Mouse (Mus musculus) stomach, embryonic 14.5 days (tissue): ENCODE measurements around the gene Nfix. TPM values are rescaled to one million over a fixed set of nuclear protein-coding genes. Genes with fewer than 3 reads are reported as not detected.

Experiments
- ATAC-seq: fragments of 200-750 bp; cut with Nextera tagmentation; 2 replicates; pipeline ENCODE4 v1.8.0; 2017; ENCODE audit warnings: low read depth, moderate TSS enrichment; ENCODE audit not compliant: insufficient number of reproducible peaks, insufficient read depth, low FRiP score
- H3K27ac ChIP-seq: fragments of 300-500 bp; sonication (generic); 2 replicates; pipeline ENCODE4 v1.5.1; 2014; ENCODE audit warnings: mild to moderate bottlenecking, low read length, moderate library complexity, mixed read lengths
- H3K27me3 ChIP-seq: fragments of 300-500 bp; sonication (generic); 2 replicates; pipeline ENCODE4 v1.6.1; 2014; ENCODE audit warnings: low read length, control low read depth, mixed read lengths; ENCODE audit not compliant: control insufficient read depth, insufficient read depth
- H3K36me3 ChIP-seq: fragments of 300-500 bp; sonication (generic); 2 replicates; pipeline ENCODE4 v1.6.1; 2014; ENCODE audit warnings: mild to moderate bottlenecking, control low read depth, low read length, moderate library complexity, mixed read lengths; ENCODE audit not compliant: control insufficient read depth, insufficient read depth
- H3K4me1 ChIP-seq: fragments of 300-500 bp; sonication (generic); 2 replicates; pipeline ENCODE4 v1.6.1; 2014; ENCODE audit warnings: low read length, control low read depth, mixed read lengths; ENCODE audit not compliant: control insufficient read depth, insufficient read depth
- H3K4me2 ChIP-seq: fragments of 300-500 bp; sonication (generic); replicated peaks from 2 replicates; pipeline ENCODE4 v1.6.1; 2014; ENCODE audit warnings: low read depth, low read length, control low read depth
- H3K4me3 ChIP-seq: fragments of 300-500 bp; sonication (generic); 2 replicates; pipeline ENCODE4 v1.5.1; 2014; ENCODE audit warnings: low read depth, low read length, control low read depth
- H3K9ac ChIP-seq: fragments of 300-500 bp; sonication (generic); replicated peaks from 2 replicates; pipeline ENCODE4 v1.6.1; 2014; ENCODE audit warnings: low read depth, mild to moderate bottlenecking, control low read depth, low read length, moderate library complexity, mixed read lengths
- H3K9me3 ChIP-seq: fragments of 300-500 bp; sonication (generic); 2 replicates; pipeline ENCODE4 v1.6.1; 2016; ENCODE audit warnings: low read depth, low read length, control low read depth; ENCODE audit not compliant: control insufficient read depth
- WGBS: fragments of 180-500 bp; shearing (Covaris S2); extraction: QIAGEN DNeasy Blood & Tissue Kit; methylation state at CpG from one replicate; pipeline ENCODE4 v1.1.7; 2014; 5-methylcytosine and 5-hydroxymethylcytosine counted together
- polyA plus RNA-seq: library from polyadenylated mRNA; unstranded; fragments of >200 nt; fragmentation: Nextera tagmentation; extraction: Ambion mirVana; gene quantifications from 2 replicates; pipeline ENCODE4 v1.2.1, GENCODE M21; 2014

Nfix gene
- polyA plus RNA-seq, 1 experiment from 2014 or later: 37.8 TPM

- ATAC-seq: no peak
- no peaks in the 10 kb centered on the region for H3K9me3 ChIP-seq
- H3K27me3 ChIP-seq: peaks cover 77% of the 10 kb centered on the region
- H3K4me1 ChIP-seq: peaks cover 45% of the 10 kb centered on the region
- no peak overlapping the region for H3K4me3 ChIP-seq
- WGBS: 35% methylated on average over 10 of the region's 10 CpGs
- no peak overlapping the region for H3K27ac ChIP-seq
- no peaks in the 10 kb centered on the region; the same call in 1 of the 2 replicates for H3K36me3 ChIP-seq
- H3K9ac ChIP-seq: no peak overlapping the region
- no peak overlapping the region for H3K4me2 ChIP-seq
Observed at GRCm38 (mm10) chr8:84782680-84783079, 17.5 kb downstream of the Nfix start.

GRCm38 (mm10) chr8:84781686-84782505 is 18.2 kb downstream of the Nfix start:
- H3K27ac ChIP-seq: no peak overlapping the region
- no peak overlapping the region for H3K4me2 ChIP-seq
- H3K27me3 ChIP-seq: peaks cover 73% of the 10 kb centered on the region
- peaks cover 41% of the 10 kb centered on the region for H3K4me1 ChIP-seq
- no peak for ATAC-seq
- no peaks in the 10 kb centered on the region for H3K9me3 ChIP-seq
- no peak overlapping the region for H3K4me3 ChIP-seq
- 33% methylated on average over 5 of the region's 5 CpGs for WGBS
- no peak overlapping the region for H3K9ac ChIP-seq
- no peaks in the 10 kb centered on the region; the same call in 1 of the 2 replicates for H3K36me3 ChIP-seq

- H3K4me3 ChIP-seq: no peak overlapping the region
Observed at GRCm38 (mm10) chr8:84780949-84781680, 19.0 kb downstream of the Nfix start.

GRCm38 (mm10) chr8:84780225-84780555 is 20.0 kb downstream of the Nfix start:
- WGBS: 39% methylated on average over 13 of the region's 13 CpGs
- no peak for ATAC-seq
- Histone ChIP-seq H3K4me3 (no peak overlapping the region), H3K36me3 (no peaks in the 10 kb centered on the region), H3K27me3 (peaks cover 71% of the 10 kb centered on the region), H3K4me1 (peaks cover 35% of the 10 kb centered on the region), H3K9me3 (no peaks in the 10 kb centered on the region), H3K27ac (no peak overlapping the region), H3K9ac (no peak overlapping the region), H3K4me2 (no peak overlapping the region)

More at GRCm38 (mm10) chr8:84780949-84781680, 19.0 kb downstream of the Nfix start:
- no peak overlapping the region for H3K4me2 ChIP-seq
- H3K27me3 ChIP-seq: peaks cover 70% of the 10 kb centered on the region
- no peak for ATAC-seq
- H3K36me3 ChIP-seq: no peaks in the 10 kb centered on the region; the same call in 1 of the 2 replicates
- no peak overlapping the region for H3K9ac ChIP-seq
- no peak overlapping the region for H3K27ac ChIP-seq
- 50% methylated on average over 6 of the region's 6 CpGs for WGBS
- no peaks in the 10 kb centered on the region for H3K9me3 ChIP-seq
- peaks cover 33% of the 10 kb centered on the region for H3K4me1 ChIP-seq

- Histone ChIP-seq H3K9ac (no peak overlapping the region), H3K27me3 (peaks cover 66% of the 10 kb centered on the region), H3K27ac (no peak overlapping the region), H3K4me2 (no peak overlapping the region), H3K36me3 (no peaks in the 10 kb centered on the region), H3K9me3 (no peaks in the 10 kb centered on the region), H3K4me1 (peaks cover 33% of the 10 kb centered on the region), H3K4me3 (no peak overlapping the region)
- 28% methylated on average over 19 of the region's 19 CpGs for WGBS
- ATAC-seq: no peak
Observed at GRCm38 (mm10) chr8:84779519-84780224, 20.5 kb downstream of the Nfix start.

GRCm38 (mm10) chr8:84778638-84779380 is 21.3 kb downstream of the Nfix start:
- Histone ChIP-seq H3K4me1 (peaks cover 26% of the 10 kb centered on the region), H3K4me3 (no peak overlapping the region), H3K27ac (no peak overlapping the region), H3K9me3 (no peaks in the 10 kb centered on the region), H3K9ac (no peak overlapping the region), H3K36me3 (no peaks in the 10 kb centered on the region), H3K4me2 (no peak overlapping the region), H3K27me3 (peaks cover 58% of the 10 kb centered on the region)
- no peak for ATAC-seq
- WGBS: 27% methylated on average over 11 of the region's 11 CpGs

GRCm38 (mm10) chr8:84777899-84778637 is 22.1 kb downstream of the Nfix start:
- Histone ChIP-seq H3K4me3 (no peak overlapping the region), H3K9me3 (no peaks in the 10 kb centered on the region), H3K4me1 (peaks cover 28% of the 10 kb centered on the region), H3K27ac (no peak overlapping the region), H3K36me3 (no peaks in the 10 kb centered on the region), H3K9ac (no peak overlapping the region), H3K4me2 (no peak overlapping the region), H3K27me3 (peaks cover 58% of the 10 kb centered on the region)
- no peak for ATAC-seq
- WGBS: 59% methylated on average over 10 of the region's 10 CpGs
